Mouse (Mus musculus): ENCODE data around the gene Zbtb40. TPM values are rescaled to one million over a fixed set of nuclear protein-coding genes. Genes with fewer than 3 reads are reported as not detected.

The Zbtb40 gene
- 9.3 and 10.4 TPM in 2 replicates for polyA plus RNA-seq (2012; rRNA removed)

GRCm38 (mm10) chr4:137048550-137049032 is at the start of gene Zbtb40:
TSS of gene Zbtb40 (minus strand) at chr4:137048801.

DNA sequence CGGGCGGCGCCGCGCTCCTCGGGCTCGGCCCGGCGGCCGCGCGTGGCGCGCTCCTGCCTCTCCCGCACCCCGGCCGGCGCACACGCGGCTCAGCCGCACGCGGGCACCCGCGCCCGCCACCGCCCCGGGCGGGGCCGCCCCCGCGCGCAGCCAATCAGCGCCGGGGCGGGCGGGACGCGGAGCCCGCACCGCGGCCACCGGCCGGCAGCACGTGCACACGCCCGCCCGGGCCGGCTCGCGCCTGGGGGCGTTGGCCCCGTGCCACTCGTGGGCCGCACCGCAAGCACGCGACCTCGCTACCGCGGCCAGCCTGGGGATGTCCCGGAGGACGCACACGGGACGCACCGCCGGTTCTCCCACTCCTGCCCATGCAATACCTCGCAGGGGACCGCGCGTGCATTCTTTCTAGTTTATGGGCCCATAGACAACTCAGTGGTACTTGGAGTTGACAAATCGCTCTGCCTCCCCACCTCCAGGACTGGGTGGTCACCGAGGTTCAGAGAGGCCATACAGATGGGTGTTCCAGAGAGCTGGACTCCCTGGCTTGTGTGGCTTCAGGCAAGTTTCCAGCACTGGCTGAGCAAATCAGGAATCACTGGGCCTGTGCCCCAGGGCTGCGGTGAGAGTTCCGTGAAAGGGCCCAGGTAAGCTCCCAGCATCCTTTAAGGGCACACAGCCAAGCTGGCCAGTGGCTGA is 91.7 kb downstream of the Zbtb40 start, which contains the start of gene Epha8:
Gene Epha8, minus strand, starts transcription at position 66 of the 696 bp plus-strand sequence.

Other genes with a start within 250 kb of the Zbtb40 start
- gene Ephb2, start 212.8 kb downstream of the Zbtb40 start, polyA plus RNA-seq (2012; rRNA removed), result 118 and 132 TPM in 2 replicates
- 95.8 and 106 TPM in 2 replicates for gene C1qb, start 162.6 kb downstream of the Zbtb40 start, polyA plus RNA-seq (2012; rRNA removed)
- 130 and 169 TPM in 2 replicates for gene C1qc, start 155.7 kb downstream of the Zbtb40 start, polyA plus RNA-seq (2012; rRNA removed)
- gene C1qa, start 150.0 kb downstream of the Zbtb40 start, polyA plus RNA-seq (2012; rRNA removed), result 84.4 and 86.4 TPM in 2 replicates
- 0.56 and 0.91 TPM in 2 replicates for gene Epha8, start 92.0 kb downstream of the Zbtb40 start, polyA plus RNA-seq (2012; rRNA removed)
- gene Wnt4, start 228.7 kb upstream of the Zbtb40 start, polyA plus RNA-seq (2012; rRNA removed), result 5.3 and 6.5 TPM in 2 replicates

Data from colon, adult 2 months (tissue).